Mouse (Mus musculus) heart, postnatal 36 days (tissue): ENCODE data around the gene Ntpcr. TPM values are rescaled to one million over a fixed set of nuclear protein-coding genes. Genes with fewer than 3 reads are reported as not detected.

Source experiments
- DNase-seq, 2 experiments: peaks; one replicate each; pipeline ENCODE4 v3.0.0; 2021 to 2022
- intact Hi-C: fragments of 180-260 bp; cut with DNase I; formaldehyde crosslinking; loops from one replicate; pipeline ENCODE4 v1.15.1; 2025
- total RNA-seq, 2 experiments: library from RNA; stranded (reverse); gene quantifications; 2 replicates each; pipeline ENCODE4 v1.2.3; 2021

Gene Ntpcr
- total RNA-seq, 2 experiments from 2014 or later, result 16.8 to 19.3 TPM

DNA sequence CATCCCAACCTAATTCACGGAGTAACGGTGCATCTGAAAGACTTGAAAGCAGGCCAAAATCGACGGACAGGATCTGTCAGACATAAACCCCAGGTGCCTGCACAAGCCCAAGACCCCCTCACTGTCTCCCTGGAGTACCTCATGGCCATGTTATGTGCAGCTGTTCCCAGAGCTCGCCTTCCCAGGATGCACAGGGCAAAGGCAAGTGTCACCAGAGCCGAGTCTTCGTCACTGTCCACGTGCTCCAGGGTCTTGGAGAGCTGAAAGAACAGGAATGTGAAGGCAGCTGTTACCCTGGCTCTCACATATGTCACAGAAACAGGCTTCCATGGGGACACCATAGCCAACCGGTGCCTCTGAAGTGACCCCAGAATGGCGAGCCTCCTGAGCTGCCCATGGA lies 38.3 kb downstream of the Ntpcr start:
- intact Hi-C loops, result no loop called here
- DNase-seq, result no peak

- DNase-seq, result no peak
- intact Hi-C loops, result no loop called here
Measured at GRCm38 (mm10) chr8:125772300-125772699, 42.5 kb downstream of the Ntpcr start.

DNA sequence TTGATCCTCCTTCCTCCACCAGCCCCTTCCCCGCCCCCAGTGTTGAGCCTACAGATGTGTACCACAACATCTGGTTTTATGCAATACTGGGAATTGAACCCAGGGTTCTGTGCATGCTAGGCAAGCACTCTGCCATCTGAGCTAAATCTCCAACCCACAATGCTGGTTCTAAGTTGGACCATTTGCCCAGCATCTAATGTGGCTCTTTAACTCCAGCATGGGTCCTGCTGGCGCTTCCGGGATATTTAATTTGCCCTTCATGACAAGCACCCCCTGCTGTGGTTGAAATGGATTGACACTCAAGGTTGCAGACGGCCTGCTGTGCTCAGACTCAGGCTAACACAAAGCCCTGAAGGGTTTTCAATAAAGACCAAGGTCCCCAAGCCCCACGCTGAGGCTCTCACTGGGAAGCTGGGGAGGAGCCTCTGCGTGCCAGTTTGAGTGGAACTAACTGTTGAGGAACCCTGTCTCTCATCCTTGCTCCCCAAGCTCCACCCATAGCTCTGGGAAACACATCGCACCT lies 43.6 kb downstream of the Ntpcr start:
- intact Hi-C loops, result no loop called here
- no peak for DNase-seq

DNA sequence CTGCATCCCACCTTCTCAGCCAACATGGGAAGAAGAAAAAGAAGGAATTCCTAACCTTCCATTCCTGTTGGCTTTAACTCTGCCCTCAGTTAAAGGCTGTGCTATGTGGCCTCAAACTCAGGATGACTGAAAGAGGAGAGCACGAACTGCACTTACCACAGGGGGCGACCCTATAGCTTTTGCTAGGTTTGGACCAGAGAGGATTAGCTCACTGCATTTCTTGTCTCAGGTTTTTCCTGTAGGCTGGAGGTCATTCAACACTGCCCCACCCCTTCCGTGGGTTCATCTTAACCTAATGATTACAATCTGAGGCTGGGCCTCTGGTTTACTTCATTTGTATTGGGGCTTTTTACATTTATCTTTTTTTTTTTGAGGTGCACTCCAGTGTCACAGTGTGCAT lies 45.3 kb downstream of the Ntpcr start:
- intact Hi-C loops, result no loop called here
- DNase-seq, result no peak

DNA sequence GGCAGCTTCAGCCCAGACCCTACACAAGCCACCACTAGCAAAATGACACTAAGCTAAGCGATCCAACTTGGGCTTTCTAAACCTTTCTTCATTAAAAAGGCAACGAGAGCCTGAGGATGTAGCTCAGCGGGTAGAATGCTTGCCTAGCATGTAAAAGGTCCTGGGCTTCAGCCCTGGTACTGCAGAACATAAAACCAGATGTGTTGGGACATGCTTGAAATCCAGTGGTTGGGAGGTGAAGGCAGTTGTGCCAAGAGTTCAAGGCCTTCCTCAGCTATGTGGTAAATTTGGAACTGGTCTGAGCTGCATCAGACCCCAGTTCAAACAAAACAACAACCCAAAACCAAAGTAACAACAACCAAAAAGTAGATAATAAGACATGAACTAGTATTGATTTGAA lies 46.6 kb downstream of the Ntpcr start:
- intact Hi-C loops, result no loop called here
- DNase-seq, result no peak

GRCm38 (mm10) chr8:125776800-125777199 lies 47.0 kb downstream of the Ntpcr start:
- intact Hi-C loops, result no loop called here

GRCm38 (mm10) chr8:125777478-125778164 lies 47.9 kb downstream of the Ntpcr start:
- intact Hi-C loops, result no loop called here
- no peak for DNase-seq

More at GRCm38 (mm10) chr8:125776800-125777199, 47.0 kb downstream of the Ntpcr start:
- no peak for DNase-seq

GRCm38 (mm10) chr8:125778919-125779318 lies 49.2 kb downstream of the Ntpcr start:
- intact Hi-C loops, result no loop called here
- no peak for DNase-seq

- intact Hi-C loops, result no loop called here
- DNase-seq, result no peak
Measured at GRCm38 (mm10) chr8:125779656-125780055, 49.9 kb downstream of the Ntpcr start.

DNA sequence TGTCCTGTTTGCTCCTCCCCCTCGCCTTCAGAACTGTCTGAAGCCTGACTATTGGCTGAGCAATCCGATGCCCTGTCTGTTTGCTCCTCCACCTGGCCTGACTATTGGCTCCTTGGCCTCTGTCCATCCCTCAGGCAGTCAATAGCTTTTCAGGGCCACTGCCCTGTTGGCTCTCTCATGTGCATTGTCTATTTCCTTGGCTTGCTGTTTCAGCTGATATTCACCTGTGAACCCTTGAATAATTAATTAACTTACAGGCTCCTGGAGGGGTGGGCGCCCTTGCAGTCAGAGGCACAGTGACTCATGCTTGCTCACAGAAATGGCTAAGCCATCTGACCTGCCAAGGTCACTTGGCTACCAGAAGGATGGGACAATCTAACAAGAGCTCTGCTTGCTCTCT lies 52.4 kb downstream of the Ntpcr start:
- DNase-seq, result no peak
- intact Hi-C loops, result no loop called here

DNA sequence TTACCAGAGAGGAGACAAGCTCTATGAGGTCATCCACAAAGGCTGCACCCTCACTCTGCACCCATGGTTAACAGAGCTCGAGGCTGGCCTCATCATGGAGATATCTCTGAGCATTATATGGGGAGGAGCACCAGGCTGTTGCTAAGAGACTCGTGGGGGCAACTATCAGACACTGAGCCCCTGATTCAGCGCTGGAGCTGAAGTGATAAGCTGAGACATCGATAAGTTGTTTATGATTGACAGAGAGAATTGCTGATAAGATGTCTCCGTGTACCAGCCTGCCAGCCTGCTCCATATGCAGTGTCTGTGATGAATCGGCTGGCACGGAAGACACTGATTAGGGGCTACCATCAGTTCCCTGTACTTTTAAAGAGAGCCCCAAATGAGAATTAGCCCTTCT lies 57.1 kb downstream of the Ntpcr start:
- intact Hi-C loops, result no loop called here
- DNase-seq, result no peak

GRCm38 (mm10) chr8:125792816-125793455 lies 63.2 kb downstream of the Ntpcr start:
- DNase-seq, result no peak
- intact Hi-C loops, result no loop called here

DNA sequence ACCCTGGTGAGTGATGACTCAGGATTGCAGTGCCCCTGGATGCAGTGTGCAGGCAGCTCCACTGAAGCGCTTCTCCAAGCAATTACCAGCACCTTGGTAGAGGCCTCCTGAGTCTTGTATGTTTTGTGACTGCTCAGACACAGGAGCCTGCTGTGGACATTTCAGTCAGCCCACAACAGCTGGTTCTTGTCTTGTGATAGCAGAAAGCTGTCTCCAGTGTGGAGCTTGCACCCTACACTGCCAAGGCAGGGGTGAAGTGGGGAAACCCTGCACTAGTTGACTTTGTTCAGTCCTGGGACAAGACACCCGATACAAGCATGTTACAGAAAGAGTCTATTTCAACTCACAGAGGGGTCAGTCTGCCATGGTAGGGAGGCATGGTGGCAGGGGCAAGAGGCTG lies 65.6 kb downstream of the Ntpcr start:
- intact Hi-C loops, result no loop called here
- DNase-seq, result no peak

DNA sequence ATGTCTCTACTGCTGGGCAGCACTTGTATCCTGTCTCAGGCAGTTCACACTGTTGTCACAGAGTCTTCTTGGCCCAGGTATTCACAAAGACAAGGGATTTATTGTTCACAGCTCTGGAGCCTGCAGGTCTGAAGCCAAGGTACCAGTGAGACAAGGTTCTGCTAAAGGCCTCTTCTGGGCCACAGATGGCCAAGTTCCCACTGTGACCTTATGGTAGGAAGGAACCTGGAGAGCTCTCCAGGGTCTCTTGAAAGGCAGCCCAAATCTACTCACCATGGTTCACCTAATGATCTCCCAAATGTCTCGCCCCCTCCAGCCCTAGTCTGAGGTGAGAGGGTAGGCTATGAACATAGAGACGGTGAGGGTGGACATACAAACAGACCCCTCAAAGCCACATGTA lies 67.2 kb downstream of the Ntpcr start:
- intact Hi-C loops, result no loop called here
- DNase-seq, result no peak

Other genes with a start within 250 kb of the Ntpcr start
- gene Sipa1l2, start 160.2 kb upstream of the Ntpcr start, total RNA-seq, result 10 to 100 TPM; 36.4 to 40.7 TPM
- 1 to 10 TPM; 6.3 to 7.4 TPM for gene Map10, start 60.1 kb upstream of the Ntpcr start, total RNA-seq
- gene Pcnx2, start 168.4 kb downstream of the Ntpcr start, total RNA-seq, result under 1 TPM; 0.46 to 0.89 TPM
- gene Map3k21, start 180.5 kb downstream of the Ntpcr start, total RNA-seq, result under 1 TPM; 0.76 to 0.97 TPM